Mouse (Mus musculus): ENCODE measurements at regions not wholly inside any gene's neighbourhood (a gene's known extent, or its start where the extent isn't known, plus 50 kb on each side); places are given as distances from the start of the nearest gene placed in this dataset.
A peak's percentile ranks its signal among the peaks of the same experiment; 100 is the strongest.

- 0 out of 2 replicates have a peak, but pooled peaks have one; percentile 40 for ATAC-seq (ENCODE audit: low FRiP score, low read depth)
- Histone ChIP-seq H3K4me2 (replicated peaks) (no peak overlapping the region), H3K9me3 (no peaks in the 10 kb centered on the region), H3K4me3 (no peak overlapping the region), H3K27ac (no peak overlapping the region), H3K9ac (no peak overlapping the region), H3K4me1 (no peaks in the 10 kb centered on the region), H3K27me3 (peaks cover 4% of the 10 kb centered on the region), H3K36me3 (no peaks in the 10 kb centered on the region)
- 43% methylated on average over 3 of the region's 3 CpGs for WGBS
Measured at GRCm38 (mm10) chr2:45793561-45793960, 676.4 kb upstream of the Zeb2 start.

GRCm38 (mm10) chr2:45789739-45790138 lies 672.5 kb upstream of the Zeb2 start:
- no peak overlapping the region for H3K4me2 ChIP-seq (replicated peaks)
- no peak for ATAC-seq (ENCODE audit: low FRiP score, low read depth)
- no peaks in the 10 kb centered on the region for H3K9me3 ChIP-seq
- peaks cover 5% of the 10 kb centered on the region for H3K27me3 ChIP-seq
- no peak overlapping the region for H3K9ac ChIP-seq
- peaks cover 7% of the 10 kb centered on the region for H3K4me1 ChIP-seq
- H3K27ac ChIP-seq, result no peak overlapping the region
- H3K4me3 ChIP-seq, result no peak overlapping the region
- 79% methylated on average over 4 of the region's 4 CpGs for WGBS
- no peaks in the 10 kb centered on the region for H3K36me3 ChIP-seq

GRCm38 (mm10) chr2:45787732-45788390 lies 670.7 kb upstream of the Zeb2 start:
- no peaks in the 10 kb centered on the region for H3K36me3 ChIP-seq
- H3K4me1 ChIP-seq, result peaks cover 7% of the 10 kb centered on the region
- H3K27me3 ChIP-seq, result peaks cover 5% of the 10 kb centered on the region
- no peaks in the 10 kb centered on the region for H3K9me3 ChIP-seq
- no peak overlapping the region for H3K9ac ChIP-seq
- H3K4me3 ChIP-seq, result no peak overlapping the region
- WGBS, result 45% methylated on average over 16 of the region's 16 CpGs
- ATAC-seq (ENCODE audit: low FRiP score, low read depth), result no peak
- H3K4me2 ChIP-seq (replicated peaks), result peak overlapping the region; percentile 34
- H3K27ac ChIP-seq, result no peak overlapping the region

GRCm38 (mm10) chr2:45786787-45787186 lies 669.6 kb upstream of the Zeb2 start:
- Histone ChIP-seq H3K4me3 (no peak overlapping the region), H3K27me3 (peaks cover 5% of the 10 kb centered on the region), H3K27ac (no peak overlapping the region), H3K9me3 (no peaks in the 10 kb centered on the region), H3K4me1 (peaks cover 7% of the 10 kb centered on the region), H3K36me3 (no peaks in the 10 kb centered on the region), H3K9ac (no peak overlapping the region), H3K4me2 (replicated peaks) (no peak overlapping the region)
- no peak for ATAC-seq (ENCODE audit: low FRiP score, low read depth)
- WGBS, result 64% methylated on average over 6 of the region's 6 CpGs

- whole genome bisulfite sequencing, result 71% methylated on average over 2 of the region's 2 CpGs
- no peak overlapping the region for H3K4me3 ChIP-seq
- H3K27ac ChIP-seq, result no peak overlapping the region
- ATAC-seq (ENCODE audit: low FRiP score, low read depth), result peak; percentile 71; the same call in 1 of the 2 replicates
- peaks cover 5% of the 10 kb centered on the region for H3K27me3 ChIP-seq
- H3K9ac ChIP-seq, result no peak overlapping the region
- H3K4me2 ChIP-seq (replicated peaks), result no peak overlapping the region
- no peaks in the 10 kb centered on the region for H3K36me3 ChIP-seq
- no peaks in the 10 kb centered on the region for H3K9me3 ChIP-seq
- peaks cover 7% of the 10 kb centered on the region for H3K4me1 ChIP-seq
Measured at GRCm38 (mm10) chr2:45785684-45786083, 668.5 kb upstream of the Zeb2 start.

- Histone ChIP-seq H3K36me3 (no peaks in the 10 kb centered on the region), H3K9me3 (no peaks in the 10 kb centered on the region), H3K27me3 (peaks cover 4% of the 10 kb centered on the region), H3K4me1 (peaks cover 7% of the 10 kb centered on the region), H3K9ac (no peak overlapping the region), H3K4me2 (replicated peaks) (no peak overlapping the region), H3K4me3 (no peak overlapping the region), H3K27ac (no peak overlapping the region)
- ATAC-seq (ENCODE audit: low FRiP score, low read depth), result no peak
- 62% methylated on average over 9 of the region's 9 CpGs for WGBS
Measured at GRCm38 (mm10) chr2:45783634-45784412, 666.6 kb upstream of the Zeb2 start.

GRCm38 (mm10) chr2:45777466-45777865 lies 660.3 kb upstream of the Zeb2 start:
- Histone ChIP-seq H3K9me3 (no peaks in the 10 kb centered on the region), H3K27ac (no peak overlapping the region), H3K36me3 (no peaks in the 10 kb centered on the region), H3K9ac (no peak overlapping the region), H3K4me2 (replicated peaks) (no peak overlapping the region), H3K4me1 (no peaks in the 10 kb centered on the region; the same call in 1 of the 2 replicates), H3K27me3 (no peaks in the 10 kb centered on the region), H3K4me3 (no peak overlapping the region)
- no peak for ATAC-seq (ENCODE audit: low FRiP score, low read depth)
- 91% methylated on average over 7 of the region's 7 CpGs for WGBS

GRCm38 (mm10) chr2:45776485-45777135 lies 659.4 kb upstream of the Zeb2 start:
- Histone ChIP-seq H3K9me3 (no peaks in the 10 kb centered on the region), H3K36me3 (no peaks in the 10 kb centered on the region), H3K4me1 (no peaks in the 10 kb centered on the region; the same call in 1 of the 2 replicates), H3K4me2 (replicated peaks) (no peak overlapping the region), H3K27ac (no peak overlapping the region), H3K9ac (no peak overlapping the region), H3K27me3 (no peaks in the 10 kb centered on the region), H3K4me3 (no peak overlapping the region)
- ATAC-seq (ENCODE audit: low FRiP score, low read depth), result no peak
- WGBS, result 55% methylated on average over 17 of the region's 17 CpGs

GRCm38 (mm10) chr2:45775691-45776090 lies 658.5 kb upstream of the Zeb2 start:
- no peak overlapping the region for H3K4me3 ChIP-seq
- H3K27ac ChIP-seq, result no peak overlapping the region
- no peaks in the 10 kb centered on the region for H3K36me3 ChIP-seq
- 54% methylated on average over 4 of the region's 4 CpGs for WGBS
- no peak overlapping the region for H3K9ac ChIP-seq
- ATAC-seq (ENCODE audit: low FRiP score, low read depth), result no peak
- no peaks in the 10 kb centered on the region for H3K9me3 ChIP-seq
- H3K4me1 ChIP-seq, result no peaks in the 10 kb centered on the region; the same call in 1 of the 2 replicates
- H3K4me2 ChIP-seq (replicated peaks), result no peak overlapping the region
- H3K27me3 ChIP-seq, result no peaks in the 10 kb centered on the region

- Histone ChIP-seq H3K9me3 (no peaks in the 10 kb centered on the region), H3K27me3 (no peaks in the 10 kb centered on the region), H3K4me1 (no peaks in the 10 kb centered on the region; the same call in 1 of the 2 replicates), H3K27ac (no peak overlapping the region), H3K4me3 (no peak overlapping the region), H3K36me3 (no peaks in the 10 kb centered on the region), H3K9ac (no peak overlapping the region), H3K4me2 (replicated peaks) (no peak overlapping the region)
- ATAC-seq (ENCODE audit: low FRiP score, low read depth), result no peak
- 85% methylated on average over 3 of the region's 3 CpGs for WGBS
Measured at GRCm38 (mm10) chr2:45774416-45774815, 657.2 kb upstream of the Zeb2 start.

GRCm38 (mm10) chr2:45757176-45757575 lies 640.0 kb upstream of the Zeb2 start:
- Histone ChIP-seq H3K4me2 (replicated peaks) (no peak overlapping the region), H3K9ac (no peak overlapping the region), H3K9me3 (no peaks in the 10 kb centered on the region), H3K4me1 (no peaks in the 10 kb centered on the region), H3K36me3 (no peaks in the 10 kb centered on the region), H3K4me3 (no peak overlapping the region), H3K27me3 (no peaks in the 10 kb centered on the region), H3K27ac (no peak overlapping the region)
- 61% methylated on average over 1 of the region's 1 CpGs for WGBS
- no peak for ATAC-seq (ENCODE audit: low FRiP score, low read depth)

- Histone ChIP-seq H3K9ac (no peak overlapping the region), H3K4me1 (no peaks in the 10 kb centered on the region), H3K4me3 (no peak overlapping the region), H3K9me3 (no peaks in the 10 kb centered on the region), H3K4me2 (replicated peaks) (no peak overlapping the region), H3K27me3 (no peaks in the 10 kb centered on the region), H3K27ac (no peak overlapping the region), H3K36me3 (no peaks in the 10 kb centered on the region)
- no peak for ATAC-seq (ENCODE audit: low FRiP score, low read depth)
- 68% methylated on average over 3 of the region's 3 CpGs for WGBS
Measured at GRCm38 (mm10) chr2:45756395-45756794, 639.2 kb upstream of the Zeb2 start.
